Mouse (Mus musculus): ENCODE measurements at regions not wholly inside any gene's neighbourhood (a gene's known extent, or its start where the extent isn't known, plus 50 kb on each side); places are given as distances from the start of the nearest gene placed in this dataset.

DNA sequence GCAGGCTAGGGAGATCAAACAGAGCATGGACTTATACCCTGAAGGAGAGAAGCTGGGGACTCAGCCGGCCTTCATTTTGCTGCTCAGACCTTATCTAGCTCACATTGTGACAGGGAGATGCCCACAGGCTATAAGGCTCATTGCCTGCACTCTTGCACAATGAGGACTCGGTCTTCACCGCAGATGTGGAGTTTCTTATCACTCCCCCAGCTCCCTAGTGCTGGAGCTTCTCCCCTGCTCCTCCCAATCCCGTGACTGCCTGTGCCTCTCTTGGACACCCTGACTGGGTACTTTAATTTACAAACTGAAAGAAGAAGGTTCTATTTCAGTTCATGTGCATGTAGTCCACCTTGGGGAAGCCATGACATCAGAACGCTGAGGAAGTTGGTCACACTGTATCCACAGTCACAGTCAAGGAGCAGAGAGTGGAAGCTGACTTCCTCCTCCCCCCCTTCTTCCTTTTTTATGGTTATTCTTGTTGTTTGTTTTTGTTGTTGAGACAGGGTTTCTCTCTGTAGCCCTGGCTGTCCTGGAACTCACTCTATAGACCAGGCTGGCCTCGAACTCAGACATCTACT lies 51.3 kb upstream of the Med14 start (continued):
- TF ChIP-seq MEF2A (IDR thresholded peaks at IDR 0.05; ENCODE audit: extremely low read depth, insufficient replicate concordance, low read depth, low read length, poor library complexity, severe bottlenecking): no peak
- TF ChIP-seq ZC3H11A (IDR thresholded peaks at IDR 0.05; ENCODE audit: low read depth, low read length): no peak
- TF ChIP-seq TBP (IDR thresholded peaks at IDR 0.05; ENCODE audit: low read depth, low read length): no peak
- no peak for TF ChIP-seq MYC (IDR thresholded peaks at IDR 0.05; ENCODE audit: low read depth, low read length)
- TF ChIP-seq RAD21 (IDR thresholded peaks at IDR 0.05; ENCODE audit: low read depth, low read length): no peak
- peak; percentile 52 for TF ChIP-seq RCOR1 (IDR thresholded peaks at IDR 0.05; ENCODE audit: low read depth, low read length)
- no peak for TF ChIP-seq ZMIZ1 (IDR thresholded peaks at IDR 0.05; ENCODE audit: low read depth, low read length)

Measured in MEL (cell line).